Mouse (Mus musculus): ENCODE data around the gene Timd2. TPM values are rescaled to one million over a fixed set of nuclear protein-coding genes. Genes with fewer than 3 reads are reported as not detected.

Gene Timd2
- total and polyA plus RNA-seq, 3 experiments = not detected

DNA sequence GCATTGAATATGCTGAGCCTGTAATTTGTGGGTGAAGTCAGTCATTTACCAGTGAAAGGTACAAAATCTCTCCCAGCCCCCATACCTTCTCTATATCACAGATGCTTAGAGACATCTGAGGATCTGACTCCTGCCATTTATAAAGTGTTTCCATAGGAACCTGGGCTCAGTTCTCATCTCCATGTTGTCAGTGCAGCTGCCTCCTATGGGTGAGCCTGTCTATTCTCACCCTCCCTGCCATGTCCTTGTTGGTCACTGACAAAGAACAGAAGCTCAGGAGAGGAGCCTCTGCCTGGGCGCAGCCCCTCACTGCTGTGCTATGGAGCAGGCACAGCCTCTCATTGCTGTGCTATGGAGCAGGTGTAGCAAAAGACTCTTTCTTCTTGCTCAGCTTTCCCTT, 86.9 kb downstream of the Timd2 start:
- Histone ChIP-seq H3K9ac (ENCODE audit: low read depth, low read length) (no peak overlapping the region), H3K79me2 (replicated peaks; ENCODE audit: control insufficient read depth, insufficient read depth, low read length) (no peaks in the 10 kb centered on the region), H3K36me3 (ENCODE audit: control insufficient read depth, insufficient read depth, low read length) (no peaks in the 10 kb centered on the region), H3K27me3 (ENCODE audit: control insufficient read depth, insufficient read depth, low read length) (no peaks in the 10 kb centered on the region), H3K4me3 (no peak overlapping the region), H3K4me1 (ENCODE audit: control insufficient read depth, insufficient read depth, low read length) (no peaks in the 10 kb centered on the region), H3K27ac (no peak overlapping the region)
- no peak for DNase-seq
- TF ChIP-seq POLR2A (IDR thresholded peaks at IDR 0.05; ENCODE audit: insufficient read depth, low read depth, low read length) (no peak), CTCF (IDR thresholded peaks at IDR 0.05) (no peak), EP300 (IDR thresholded peaks at IDR 0.05; ENCODE audit: insufficient read depth, low read depth, low read length) (no peak)
- WGBS = 88% methylated on average over 1 of the region's 1 CpGs
- intact Hi-C loops (cut with DNase I) = loop anchor here (10.0 kb wide), 1 partner anchor 1335 kb away; no protein-coding TSS in a partner anchor

Other genes with a start within 250 kb of the Timd2 start
- gene Gm12169, start 182.8 kb downstream of the Timd2 start, total RNA-seq (2021) = not detected
- not detected in 2 replicates for gene Gm12169, start 182.8 kb downstream of the Timd2 start, polyA plus RNA-seq (2012; rRNA removed)
- gene BC053393, start 135.5 kb downstream of the Timd2 start, total RNA-seq (2021) = not detected
- gene BC053393, start 135.5 kb downstream of the Timd2 start, polyA plus RNA-seq (2012; rRNA removed) = not detected in 2 replicates
- not detected for gene Dppa1, start 77.8 kb downstream of the Timd2 start, total RNA-seq (2021)
- gene Dppa1, start 77.8 kb downstream of the Timd2 start, polyA plus RNA-seq (2012; rRNA removed) = not detected in 2 replicates
- not detected for gene Havcr1, start 28.0 kb upstream of the Timd2 start, total RNA-seq (2021)
- not detected in 2 replicates for gene Havcr1, start 28.0 kb upstream of the Timd2 start, polyA plus RNA-seq (2012; rRNA removed)
- 1 to 10 TPM; 1.5 to 1.6 TPM for gene Timd4, start 103.7 kb upstream of the Timd2 start, total RNA-seq (2021)
- gene Timd4, start 103.7 kb upstream of the Timd2 start, polyA plus RNA-seq (2012; rRNA removed) = 0.91 and 1.2 TPM in 2 replicates

All from heart, adult 2 months (tissue).